Mouse (Mus musculus) G1E (cell line): ENCODE measurements around the gene Eipr1.

ENCODE experiments used
- CTCF ChIP-seq: IDR thresholded peaks from 2 replicates; pipeline ENCODE4 v1.5.1; 2012; ENCODE audit warnings: low read depth, low read length, inconsistent platforms, mixed read lengths
- POLR2AphosphoS5 ChIP-seq: IDR thresholded peaks from 2 replicates; pipeline ENCODE4 v1.6.1; 2012; ENCODE audit warnings: low read depth, low read length, inconsistent platforms; ENCODE audit not compliant: insufficient replicate concordance

DNA sequence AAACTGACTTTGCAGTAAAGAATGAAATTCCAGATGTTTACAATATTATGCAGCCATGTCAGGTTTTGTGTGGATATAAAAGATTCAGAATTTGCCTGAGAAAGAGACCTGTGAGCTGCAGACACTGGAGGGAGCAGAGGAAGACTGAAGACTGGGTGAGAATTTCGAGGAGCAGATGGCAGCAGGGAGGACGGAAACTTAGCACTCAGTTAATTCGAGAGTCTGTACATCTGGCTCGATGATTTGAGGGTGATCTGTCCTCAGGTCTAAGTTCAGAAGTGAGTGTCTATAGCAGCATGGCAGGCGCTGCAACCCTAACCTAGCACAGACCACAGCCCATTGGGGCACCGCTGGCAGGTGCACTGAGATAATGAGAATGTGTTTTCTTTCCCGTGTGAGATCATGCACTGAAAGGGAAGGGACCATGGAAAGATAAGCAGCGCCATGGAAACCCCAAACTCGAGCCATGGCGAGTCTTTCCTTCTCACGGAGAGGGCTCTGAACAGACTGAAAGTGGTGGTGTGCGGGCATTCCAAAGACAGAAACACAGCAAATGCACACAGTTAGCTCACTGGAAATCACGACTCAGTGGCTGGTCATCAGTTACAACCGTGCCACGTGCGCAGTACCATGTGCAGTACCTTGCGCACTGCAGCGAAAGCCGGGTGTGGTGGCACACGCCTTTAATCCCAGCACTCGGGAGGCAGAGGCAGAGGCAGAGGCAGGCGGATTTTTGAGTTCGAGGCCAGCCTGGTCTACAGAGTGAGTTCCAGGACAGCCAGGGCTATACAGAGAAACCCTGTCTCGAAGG lies 36.6 kb upstream of the Eipr1 start:
- TF ChIP-seq CTCF (no peak), POLR2AphosphoS5 (no peak)
